Mouse (Mus musculus) cortical plate, adult 2 months (tissue): ENCODE data around the gene Pakap.

Experiments used
- CTCF ChIP-seq: fragments of 200-500 bp; IDR thresholded peaks from 2 replicates; pipeline ENCODE4 v1.5.1; 2011; ENCODE audit warnings: mild to moderate bottlenecking, control low read depth, low read length; ENCODE audit not compliant: insufficient read depth; ENCODE audit errors: extremely low read depth
- POLR2A ChIP-seq: fragments of 200-500 bp; IDR thresholded peaks from 2 replicates; pipeline ENCODE4 v1.6.1; 2011; ENCODE audit warnings: mild to moderate bottlenecking, low read length, control low read depth; ENCODE audit not compliant: insufficient read depth; ENCODE audit errors: extremely low read depth

DNA sequence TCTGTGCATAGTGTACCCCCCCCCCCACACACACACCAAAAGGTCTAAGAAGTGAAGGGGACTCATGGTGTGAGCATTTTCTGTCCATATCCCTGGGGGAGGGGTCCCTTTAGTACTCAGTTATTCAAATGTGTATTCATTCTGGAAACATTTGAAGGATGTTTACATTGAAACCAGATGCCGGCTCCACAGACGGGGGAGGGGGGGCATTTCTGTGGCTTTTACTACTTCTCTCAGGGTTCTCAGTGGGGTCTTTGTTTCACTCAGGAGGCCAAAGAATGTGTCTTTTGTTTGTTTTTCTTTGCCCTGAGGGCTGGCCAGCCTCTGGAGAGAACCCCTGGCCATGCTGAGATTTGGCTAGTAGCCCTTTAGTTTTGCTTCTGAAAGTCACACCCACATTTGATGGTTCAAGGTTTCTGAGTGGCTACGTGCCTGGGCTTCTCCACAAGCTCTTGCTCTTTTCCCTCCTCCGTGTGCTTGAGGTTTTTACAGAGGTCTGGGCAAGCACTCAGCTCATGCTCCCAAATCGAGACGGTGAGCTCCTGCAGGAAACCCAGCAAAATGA is 24.2 kb upstream of the Pakap start:
- TF ChIP-seq CTCF: no peak
- no peak for TF ChIP-seq POLR2A
